Mouse (Mus musculus) stomach, postnatal 0 days (tissue): ENCODE data around the gene Eppin.

Experiments
- CTCF ChIP-seq: IDR thresholded peaks from 2 replicates; pipeline ENCODE4 v1.5.1; 2016; ENCODE audit warnings: antibody characterized with exemption, low read depth, mild to moderate bottlenecking, moderate library complexity
- EP300 ChIP-seq: optimal IDR thresholded peaks from 2 replicates; pipeline ENCODE3; 2016; ENCODE audit warnings: antibody characterized with exemption

DNA sequence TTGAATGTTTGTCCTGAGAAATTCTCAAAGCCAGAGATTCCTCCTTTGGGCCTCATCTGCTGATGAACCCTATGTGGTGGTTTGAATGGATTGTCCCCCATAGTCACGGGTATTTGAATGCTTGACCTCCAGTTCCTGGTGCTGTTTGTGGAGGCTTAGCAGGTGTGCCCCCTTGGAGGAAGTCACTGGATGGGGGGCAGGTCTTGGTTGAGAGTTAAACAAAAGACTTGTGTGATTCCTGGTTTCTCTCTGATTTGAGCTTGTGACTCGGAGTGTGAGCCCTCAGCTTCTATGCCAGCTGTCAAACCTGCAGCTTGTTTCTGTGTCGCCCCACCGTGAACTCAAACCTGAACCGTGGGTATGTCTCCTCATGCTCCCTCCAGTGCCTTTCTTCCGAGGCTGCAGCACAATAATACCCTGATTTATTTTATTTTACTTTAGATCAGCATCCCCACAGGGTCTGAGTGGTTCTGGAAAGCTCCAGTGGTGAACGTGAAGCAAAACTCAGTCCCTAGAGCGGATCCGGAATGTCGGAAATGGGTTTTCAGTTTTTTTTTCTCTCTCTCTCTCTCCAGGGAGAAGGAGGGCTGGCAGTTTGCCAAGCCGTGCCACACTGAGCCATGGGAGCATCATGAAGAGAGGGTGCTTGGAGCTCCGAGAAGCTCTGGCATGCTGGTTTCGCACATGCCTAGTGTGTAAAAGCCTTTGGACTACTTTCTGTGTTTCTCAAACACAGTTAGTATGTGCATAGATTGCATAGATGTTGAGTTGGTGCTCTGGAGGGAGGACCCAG, 48.7 kb upstream of the Eppin start:
- TF ChIP-seq EP300: no peak
- no peak for TF ChIP-seq CTCF
